Mouse (Mus musculus) layer of hippocampus, adult 18-20 months (tissue): Measurements from ENCODE around the gene Nprl2. TPM values are rescaled to one million over a fixed set of nuclear protein-coding genes. Genes with fewer than 3 reads are reported as not detected.
A peak's percentile ranks its signal among the peaks of the same experiment; 100 is the strongest.

Experiments used
- DNase-seq, 2 experiments: peaks; one replicate each; pipeline ENCODE4 v3.0.0; 2022; ENCODE audit warnings: low spot score in 2 of 2
- long read RNA-seq: library from polyadenylated mRNA; stranded (forward); transcript quantifications from one replicate; pipeline ENCODE4 v2.0.0, GENCODE M21; 2021
- total RNA-seq, 2 experiments: library from RNA; stranded (reverse); gene quantifications; 2 replicates each; pipeline ENCODE4 v1.2.3; 2021

Nprl2 gene
- total RNA-seq: 10 to 100 TPM; 40.6 to 44.5 TPM
- long read RNA-seq, transcript Nprl2-201 (11 exons, 1,441 nt): major isoform, 34 of 41 reads
- long read RNA-seq, partial matches to known transcripts: 0 of 41 reads
- long read RNA-seq, other reads (novel, unspliced or antisense): 7 of 41 reads

DNA sequence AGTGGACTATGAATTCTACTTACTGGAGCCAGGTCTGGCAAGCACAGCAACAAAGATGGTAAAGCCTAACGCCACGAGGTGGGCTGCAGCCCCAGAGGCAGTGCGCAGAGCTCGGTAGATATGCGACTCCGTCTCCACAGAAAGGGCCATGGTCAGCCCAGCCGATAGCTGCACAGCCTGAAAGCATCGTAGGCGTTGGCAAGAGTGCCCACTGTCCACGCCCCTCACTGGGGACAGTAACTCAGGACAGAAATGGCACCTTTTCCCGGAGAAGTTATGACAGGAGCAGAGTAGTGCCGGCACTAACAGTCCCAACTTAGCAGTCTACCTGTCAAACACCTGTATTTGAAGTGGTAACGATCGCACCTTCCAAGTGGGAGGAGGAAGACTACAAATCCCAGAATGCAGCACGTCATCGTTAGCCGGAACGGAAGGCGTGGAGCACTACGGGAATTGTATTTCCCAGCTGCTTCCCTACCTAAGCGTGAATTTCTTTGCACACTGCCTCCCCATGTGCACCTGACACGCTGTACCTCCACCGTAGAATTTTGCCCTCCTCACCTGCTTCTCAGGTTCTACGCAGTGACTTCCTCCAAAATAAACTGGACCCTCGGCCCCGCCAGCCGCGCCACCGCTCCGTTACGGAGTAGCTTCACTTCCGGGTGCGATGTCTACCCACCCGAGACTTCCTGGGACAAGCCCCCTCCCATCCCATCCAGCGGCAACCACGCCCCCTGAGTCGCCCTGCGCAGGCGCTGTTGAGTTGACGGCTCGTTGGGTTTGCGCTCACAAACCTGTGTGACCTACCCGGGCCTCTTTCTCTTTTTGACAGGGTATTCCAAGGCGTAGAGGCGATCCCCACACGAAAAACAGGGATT, at the start of gene Nprl2, which contains the start of gene Cyb561d2:
TSS of gene Nprl2 (plus strand) at position 753 of the 878 bp plus-strand sequence.
TSS of gene Cyb561d2 (minus strand) at position 720 of the 878 bp plus-strand sequence.
- DNase-seq: peak; percentile 93 to 95

DNA sequence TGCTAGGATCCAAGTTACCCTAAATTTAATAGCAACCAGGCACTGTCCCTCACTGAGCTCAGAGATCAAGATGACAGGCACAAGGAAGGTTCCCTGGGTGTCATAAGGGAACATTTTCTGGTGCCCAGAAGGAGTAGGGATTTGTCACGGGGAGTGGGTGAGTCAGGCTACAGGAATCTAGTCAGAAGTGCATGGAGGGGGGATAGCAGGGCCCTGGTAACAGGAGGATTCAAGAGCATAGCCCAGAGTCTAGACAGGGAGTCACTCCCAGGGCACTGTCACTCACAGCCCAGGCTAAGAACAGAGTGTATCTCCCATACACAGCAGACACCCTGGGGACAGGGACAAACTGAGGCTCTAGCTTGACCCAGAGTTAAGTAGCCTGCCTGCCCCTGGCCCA, 48.5 kb upstream of the Nprl2 start:
- no peak for DNase-seq

- DNase-seq: no peak
Measured at GRCm38 (mm10) chr9:107494238-107494637, 47.8 kb upstream of the Nprl2 start.

GRCm38 (mm10) chr9:107496359-107496758, 45.7 kb upstream of the Nprl2 start:
- no peak for DNase-seq

GRCm38 (mm10) chr9:107500708-107501286, 41.2 kb upstream of the Nprl2 start:
- no peak for DNase-seq

GRCm38 (mm10) chr9:107502131-107502846, 39.7 kb upstream of the Nprl2 start:
- DNase-seq: no peak

- no peak for DNase-seq
Measured at GRCm38 (mm10) chr9:107504662-107505537, 37.1 kb upstream of the Nprl2 start.

- peak; percentile 63 to 74 for DNase-seq
Measured at GRCm38 (mm10) chr9:107508266-107508665, 33.8 kb upstream of the Nprl2 start.

- no peak for DNase-seq
Measured at GRCm38 (mm10) chr9:107510384-107511100, 31.5 kb upstream of the Nprl2 start.

DNA sequence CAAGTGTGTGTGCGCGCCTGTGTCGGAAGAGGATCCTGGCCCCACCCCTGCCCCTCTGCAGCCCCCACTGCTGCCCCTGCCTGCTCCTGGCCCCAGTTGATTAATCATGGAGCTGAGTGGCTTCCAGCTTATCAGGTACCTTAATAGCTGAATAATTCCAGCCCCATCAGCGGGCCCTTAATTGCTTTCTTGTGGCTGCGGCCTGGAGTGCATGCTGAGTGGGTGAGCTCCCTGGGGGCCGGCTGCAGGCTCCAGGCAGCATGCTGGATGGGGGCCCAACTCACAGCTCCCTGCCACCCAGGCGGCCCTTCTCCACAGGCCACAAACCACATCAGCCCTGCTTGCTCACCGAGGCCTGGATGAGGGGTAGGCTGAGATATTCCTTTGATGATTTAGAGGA, 30.6 kb upstream of the Nprl2 start:
- DNase-seq: no peak

- DNase-seq: no peak
Measured at GRCm38 (mm10) chr9:107512326-107512725, 29.7 kb upstream of the Nprl2 start.

GRCm38 (mm10) chr9:107514303-107514955, 27.6 kb upstream of the Nprl2 start:
- peak; percentile 77 to 86 for DNase-seq

GRCm38 (mm10) chr9:107520331-107520730, 21.7 kb upstream of the Nprl2 start:
- DNase-seq: no peak

DNA sequence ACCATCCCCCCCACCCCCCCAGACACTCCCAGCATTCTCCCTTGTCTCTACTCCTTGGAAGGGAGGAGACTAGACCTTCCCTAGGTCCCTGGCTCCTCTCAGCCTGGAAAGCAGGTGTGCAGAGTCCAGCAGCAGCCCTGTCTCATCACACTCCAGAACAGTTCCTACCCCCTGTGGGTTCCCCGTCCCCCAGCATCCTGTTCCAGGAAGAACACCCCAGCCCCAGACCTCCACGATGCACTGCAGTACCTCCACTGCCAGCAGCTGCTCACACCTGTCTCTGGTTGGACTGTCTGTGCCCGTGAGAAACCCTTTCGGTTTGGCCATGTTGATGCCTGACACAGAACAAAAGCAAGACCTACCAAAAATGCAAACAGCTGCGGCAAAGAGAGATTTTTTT, 20.8 kb upstream of the Nprl2 start:
- no peak for DNase-seq

DNA sequence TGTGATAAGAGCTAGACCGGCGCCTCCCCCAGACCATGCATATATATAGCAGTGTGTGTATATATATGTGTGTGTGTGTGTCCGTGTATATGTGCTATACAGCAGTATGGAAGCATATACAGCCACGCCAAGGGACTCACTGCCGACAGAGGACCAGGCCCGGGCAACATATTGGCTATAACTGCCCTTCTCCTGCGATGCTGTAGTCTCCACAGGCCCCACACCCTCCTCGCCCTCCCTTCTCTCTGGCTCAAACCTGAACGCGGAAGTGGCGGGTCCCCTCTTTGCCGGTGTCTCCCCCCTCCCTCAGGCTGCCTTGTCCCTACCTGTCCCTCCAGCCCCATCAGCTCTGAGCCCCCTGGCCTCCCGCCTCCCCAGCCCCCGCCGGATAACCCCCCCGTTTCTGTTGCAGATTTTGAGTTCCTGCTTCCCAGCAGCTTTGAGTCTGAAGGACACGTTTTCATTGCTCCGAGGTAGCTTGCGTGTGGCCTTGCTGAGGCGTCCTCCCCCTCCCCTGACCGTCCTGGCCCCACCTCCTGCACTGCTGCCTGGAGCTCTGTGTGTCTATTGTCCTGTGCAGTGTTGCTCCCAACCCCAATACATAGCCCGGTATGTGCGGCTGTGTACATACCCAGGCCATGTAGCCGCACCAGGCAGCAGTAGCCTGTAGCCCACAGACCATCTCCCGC, 20.2 kb upstream of the Nprl2 start:
- no peak for DNase-seq

DNA sequence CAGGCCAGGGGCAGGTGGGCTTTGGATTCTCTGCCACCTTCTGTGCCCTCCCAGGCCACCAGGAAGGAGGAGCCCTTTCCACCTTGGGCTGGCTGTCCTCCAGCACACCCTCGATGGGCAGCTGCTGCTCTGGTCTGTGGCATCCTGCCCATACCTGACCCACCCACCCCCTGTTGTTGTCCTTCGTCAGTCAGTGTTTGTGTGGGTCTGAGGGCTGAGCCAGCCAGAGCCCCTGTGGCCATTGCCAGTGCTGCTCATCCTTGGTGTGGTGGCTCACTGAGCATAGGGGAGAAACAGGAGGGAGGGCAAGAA, 19.7 kb upstream of the Nprl2 start:
- DNase-seq: no peak

DNA sequence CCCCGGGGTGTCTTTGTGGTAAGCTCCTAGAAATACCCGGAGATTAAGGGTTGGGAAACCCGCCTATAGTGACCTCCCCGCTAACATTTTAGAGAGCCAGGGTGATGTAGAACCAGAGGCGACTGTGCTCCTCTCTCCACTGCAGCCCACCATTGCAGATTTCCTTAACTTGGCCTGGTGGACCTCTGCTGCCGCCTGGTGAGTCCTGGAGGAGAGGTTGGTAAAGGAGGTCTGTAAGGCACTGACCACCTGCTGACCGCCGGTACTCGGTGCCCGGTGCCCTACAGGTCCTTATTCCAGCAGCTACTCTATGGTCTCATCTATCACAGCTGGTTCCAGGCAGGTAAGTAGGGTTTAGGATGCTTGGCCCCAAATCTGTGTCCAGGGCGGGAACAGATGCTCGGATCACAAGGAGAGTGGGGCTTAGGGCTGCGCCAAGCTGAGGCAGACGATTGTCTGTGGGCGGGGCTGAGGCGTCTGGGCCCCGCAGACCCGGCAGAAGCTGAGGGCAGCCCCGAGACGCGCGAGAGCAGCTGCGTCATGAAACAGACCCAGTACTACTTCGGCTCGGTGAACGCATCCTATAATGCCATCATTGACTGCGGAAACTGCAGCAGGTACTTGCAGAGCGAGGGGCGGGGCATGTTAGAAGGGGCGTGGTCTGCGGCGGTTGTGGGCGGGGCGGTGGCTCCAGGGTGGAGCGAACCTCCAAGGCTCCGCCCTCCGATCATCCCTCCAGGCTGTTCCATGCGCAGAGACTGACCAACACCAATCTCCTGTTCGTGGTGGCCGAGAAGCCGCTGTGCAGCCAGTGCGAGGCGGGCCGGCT, 15.6 kb upstream of the Nprl2 start:
- peak in 1 of 2 experiments; percentile 50 for DNase-seq

- DNase-seq: peak; percentile 95 to 98
Measured at GRCm38 (mm10) chr9:107533791-107534407, 8.1 kb upstream of the Nprl2 start, which contains the start of gene Tmem115. Gene Tmem115 (plus strand): TSS chr9:107533945.
